Mouse (Mus musculus) large intestine, adult 2 months (tissue): ENCODE results near the gene Lrrc3. TPM values are rescaled to one million over a fixed set of nuclear protein-coding genes. Genes with fewer than 3 reads are reported as not detected.
A peak's percentile ranks its signal among the peaks of the same experiment; 100 is the strongest.

Experiments
- DNase-seq: peaks from one replicate; pipeline ENCODE4 v3.0.0-alpha.2; 2012; ENCODE audit warnings: low read depth, low spot score
- WGBS: fragments of 180-500 bp; shearing (Covaris S2); methylation state at CpG from one replicate; pipeline ENCODE4 v1.1.7; 2018; 5-methylcytosine and 5-hydroxymethylcytosine counted together
- polyA plus RNA-seq: library from polyadenylated mRNA; depleted of rRNA; stranded (reverse); fragments of >200 nt; gene quantifications from 2 replicates; pipeline ENCODE4 v1.2.3, GENCODE M21; 2012; rRNA removed

Gene Lrrc3
- polyA plus RNA-seq, 1 experiment = 6.8 TPM

GRCm38 (mm10) chr10:77880305-77880704 is 22.0 kb downstream of the Lrrc3 start:
- 37% methylated on average over 3 of the region's 3 CpGs for WGBS
- no peak for DNase-seq

GRCm38 (mm10) chr10:77878985-77879384 is 23.4 kb downstream of the Lrrc3 start:
- DNase-seq = no peak
- WGBS = 65% methylated on average over 6 of the region's 6 CpGs

GRCm38 (mm10) chr10:77869651-77870050 is 32.7 kb downstream of the Lrrc3 start:
- WGBS = 86% methylated on average over 7 of the region's 7 CpGs
- DNase-seq = no peak

GRCm38 (mm10) chr10:77867546-77867945 is 34.8 kb downstream of the Lrrc3 start:
- no peak for DNase-seq
- 26% methylated on average over 1 of the region's 1 CpGs for WGBS

- 34% methylated on average over 11 of the region's 11 CpGs for WGBS
Measured at GRCm38 (mm10) chr10:77864762-77865143, 37.6 kb downstream of the Lrrc3 start.

GRCm38 (mm10) chr10:77864067-77864761 is 38.1 kb downstream of the Lrrc3 start:
- 27% methylated on average over 14 of the region's 14 CpGs for WGBS
- DNase-seq = peak; percentile 21

More at GRCm38 (mm10) chr10:77864762-77865143, 37.6 kb downstream of the Lrrc3 start:
- no peak for DNase-seq

- 44% methylated on average over 7 of the region's 7 CpGs for WGBS
- DNase-seq = no peak
Measured at GRCm38 (mm10) chr10:77861675-77862074, 40.7 kb downstream of the Lrrc3 start, which contains the start of gene Gm3285. Gene Gm3285 (plus strand): TSS chr10:77861975.

- no peak for DNase-seq
- WGBS = 60% methylated on average over 9 of the region's 9 CpGs
Measured at GRCm38 (mm10) chr10:77852559-77852958, 49.8 kb downstream of the Lrrc3 start, which contains the start of gene Gm10318. Gene Gm10318 (plus strand): TSS chr10:77852859.

Other genes starting within 250 kb of the Lrrc3 start
- 0.52 and 0.94 TPM in 2 replicates for gene Tspear, start 216.0 kb downstream of the Lrrc3 start, polyA plus RNA-seq
- gene Gm19402, start 211.8 kb downstream of the Lrrc3 start, polyA plus RNA-seq = not detected in 2 replicates
- not detected in 2 replicates for gene Gm9508, start 205.3 kb downstream of the Lrrc3 start, polyA plus RNA-seq
- gene Gm10272, start 195.9 kb downstream of the Lrrc3 start, polyA plus RNA-seq = not detected in 2 replicates
- gene Gm10024, start 191.1 kb downstream of the Lrrc3 start, polyA plus RNA-seq = not detected in 2 replicates
- not detected in 2 replicates for gene Gm10142, start 186.7 kb downstream of the Lrrc3 start, polyA plus RNA-seq
- gene Krtap12-1, start 181.9 kb downstream of the Lrrc3 start, polyA plus RNA-seq = not detected in 2 replicates
- gene Gm10100, start 176.1 kb downstream of the Lrrc3 start, polyA plus RNA-seq = not detected in 2 replicates
- not detected in 2 replicates for gene Gm18596, start 159.9 kb downstream of the Lrrc3 start, polyA plus RNA-seq
- gene Gm9736, start 151.2 kb downstream of the Lrrc3 start, polyA plus RNA-seq = not detected in 2 replicates
- not detected in 2 replicates for gene Gm3233, start 142.9 kb downstream of the Lrrc3 start, polyA plus RNA-seq
- gene Gm3238, start 131.2 kb downstream of the Lrrc3 start, polyA plus RNA-seq = not detected in 2 replicates
- gene Gm7138, start 125.6 kb downstream of the Lrrc3 start, polyA plus RNA-seq = not detected in 2 replicates
- not detected in 2 replicates for gene Gm3250, start 120.0 kb downstream of the Lrrc3 start, polyA plus RNA-seq
- gene Gm7137, start 114.3 kb downstream of the Lrrc3 start, polyA plus RNA-seq = not detected in 2 replicates
- not detected in 2 replicates for gene Gm9639, start 107.5 kb downstream of the Lrrc3 start, polyA plus RNA-seq
- gene Gm19668, start 103.4 kb downstream of the Lrrc3 start, polyA plus RNA-seq = not detected in 2 replicates
- gene Gm9507, start 90.7 kb downstream of the Lrrc3 start, polyA plus RNA-seq = not detected in 2 replicates
- gene Gm2696, start 87.9 kb downstream of the Lrrc3 start, polyA plus RNA-seq = not detected in 2 replicates
- gene Krtap10-4, start 75.4 kb downstream of the Lrrc3 start, polyA plus RNA-seq = not detected in 2 replicates
- not detected in 2 replicates for gene Krtap10-10, start 66.6 kb downstream of the Lrrc3 start, polyA plus RNA-seq
- gene Gm36176, start 55.7 kb downstream of the Lrrc3 start, polyA plus RNA-seq = not detected in 2 replicates
- not detected in 2 replicates for gene Gm10318, start 49.7 kb downstream of the Lrrc3 start, polyA plus RNA-seq
- gene Gm3285, start 40.6 kb downstream of the Lrrc3 start, polyA plus RNA-seq = not detected in 2 replicates
- gene Trpm2, start 68.0 kb upstream of the Lrrc3 start, polyA plus RNA-seq = 2.4 and 4.4 TPM in 2 replicates
- 10.4 and 13.1 TPM in 2 replicates for gene 1810043G02Rik, start 76.0 kb upstream of the Lrrc3 start, polyA plus RNA-seq
- gene Pfkl, start 107.5 kb upstream of the Lrrc3 start, polyA plus RNA-seq = 29.8 and 41.2 TPM in 2 replicates
- 0.73 and 1.1 TPM in 2 replicates for gene Dnmt3l, start 139.4 kb upstream of the Lrrc3 start, polyA plus RNA-seq
- gene Aire, start 141.1 kb upstream of the Lrrc3 start, polyA plus RNA-seq = 0.34 and 0.53 TPM in 2 replicates
- gene Icosl, start 166.8 kb upstream of the Lrrc3 start, polyA plus RNA-seq = 12.1 and 16.2 TPM in 2 replicates